ENCODE assay signal across 11 mouse cellular contexts in genomic region chr13:55484520-55485088, GRCm38 (mm10). TPM values are rescaled to one million over a fixed set of nuclear protein-coding genes. Genes with fewer than 3 reads are reported as not detected.
DNase-seq lines count a peak whose midpoint lies in the region; ATAC-seq and TF ChIP-seq lines count a peak whose summit lies in the region.
"Had no signal": no experiment of that assay in that cellular context is flagged by ENCODE, and none has a peak within 500 bp of the region (broad histone marks: within the 10 kb centered on the region; RNA-seq: fewer than 3 reads in every experiment).

No protein-coding gene starts in this region.

- no peak overlapping the region; the same call in 1 of the 2 replicates for H3K9ac ChIP-seq in heart, embryonic 13.5 days
- H3K9ac ChIP-seq in embryonic facial prominence, embryonic 12.5 days: peak overlapping the region; percentile 98
- peak overlapping the region; percentile 100 for H3K9ac ChIP-seq in hindbrain, embryonic 15.5 days

- ATAC-seq in heart, embryonic 13.5 days (ENCODE audit: extremely low read depth, insufficient number of reproducible peaks, low FRiP score, low TSS enrichment): no peak
- no peak for ATAC-seq in embryonic facial prominence, embryonic 12.5 days (ENCODE audit: insufficient number of reproducible peaks, insufficient read depth, low FRiP score, low TSS enrichment)
- ATAC-seq in hindbrain, embryonic 15.5 days (ENCODE audit: low FRiP score, low read depth): no peak

- H3K4me3 ChIP-seq in heart, embryonic 13.5 days: no peak overlapping the region
- H3K4me3 ChIP-seq in embryonic facial prominence, embryonic 12.5 days: peak overlapping the region; percentile 85
- peak overlapping the region; percentile 95 for H3K4me3 ChIP-seq in hindbrain, embryonic 15.5 days
- H3K4me3 ChIP-seq in myocyte: peak overlapping the region; percentile 67
- H3K4me3 ChIP-seq: megakaryocyte, embryonic 14.5 days had no signal

- no peaks in the 10 kb centered on the region for H3K9me3 ChIP-seq in heart, embryonic 13.5 days
- H3K9me3 ChIP-seq in embryonic facial prominence, embryonic 12.5 days: no peaks in the 10 kb centered on the region
- no peaks in the 10 kb centered on the region for H3K9me3 ChIP-seq in hindbrain, embryonic 15.5 days

- peaks cover 29% of the 10 kb centered on the region for H3K36me3 ChIP-seq in heart, embryonic 13.5 days
- peaks cover 46% of the 10 kb centered on the region for H3K36me3 ChIP-seq in embryonic facial prominence, embryonic 12.5 days
- H3K36me3 ChIP-seq in hindbrain, embryonic 15.5 days: peaks cover 29% of the 10 kb centered on the region
- peaks cover 4% of the 10 kb centered on the region for H3K36me3 ChIP-seq in myocyte (ENCODE audit: control insufficient read depth, insufficient read depth)

- peaks cover 92% of the 10 kb centered on the region for H3K27me3 ChIP-seq in heart, embryonic 13.5 days (replicated peaks)
- no peaks in the 10 kb centered on the region for H3K27me3 ChIP-seq in embryonic facial prominence, embryonic 12.5 days
- H3K27me3 ChIP-seq in hindbrain, embryonic 15.5 days: no peaks in the 10 kb centered on the region
- no peaks in the 10 kb centered on the region for H3K27me3 ChIP-seq in myocyte (ENCODE audit: control insufficient read depth, insufficient read depth, insufficient read length)

- H3ac ChIP-seq in myocyte (ENCODE audit: control insufficient read depth, insufficient read length): no peak overlapping the region

- intact Hi-C loops in heart, postnatal 14 days (cut with DNase I): no loop called here

- H3K4me2 ChIP-seq in heart, embryonic 13.5 days: peak overlapping the region; percentile 81
- peak overlapping the region; percentile 95 for H3K4me2 ChIP-seq in embryonic facial prominence, embryonic 12.5 days (replicated peaks)
- peak overlapping the region; percentile 79 for H3K4me2 ChIP-seq in hindbrain, embryonic 15.5 days
- peak overlapping the region; percentile 86 for H3K4me2 ChIP-seq in myocyte (ENCODE audit: low read depth)

- DNase-seq in heart, postnatal 14 days: no peak
- DNase-seq in frontal cortex, postnatal 25 days (ENCODE audit: low spot score in 2 of 2): no peak
- DNase-seq in cerebellum, postnatal 14 days: no peak
- DNase-seq in lung, postnatal 36 days: no peak
- DNase-seq: kidney, adult 18-20 months; left cerebral cortex, postnatal 4 days had no signal

- 47% methylated on average over 7 of the region's 7 CpGs for WGBS in heart, embryonic 13.5 days
- WGBS in embryonic facial prominence, embryonic 12.5 days: 16% methylated on average over 7 of the region's 7 CpGs
- WGBS in hindbrain, embryonic 15.5 days: 11% methylated on average over 7 of the region's 7 CpGs

- H3K79me2 ChIP-seq in myocyte (ENCODE audit: control insufficient read depth, insufficient read depth): peaks cover 30% of the 10 kb centered on the region

- H3K27ac ChIP-seq in heart, embryonic 13.5 days (replicated peaks): no peak overlapping the region
- H3K27ac ChIP-seq in embryonic facial prominence, embryonic 12.5 days: peak overlapping the region; percentile 63
- H3K27ac ChIP-seq in hindbrain, embryonic 15.5 days (replicated peaks): peak overlapping the region; percentile 99

- peaks cover 60% of the 10 kb centered on the region for H3K4me1 ChIP-seq in heart, embryonic 13.5 days
- peaks cover 43% of the 10 kb centered on the region for H3K4me1 ChIP-seq in embryonic facial prominence, embryonic 12.5 days
- peaks cover 52% of the 10 kb centered on the region for H3K4me1 ChIP-seq in hindbrain, embryonic 15.5 days (replicated peaks)

- no peak for TF ChIP-seq POLR2A in myocyte (IDR thresholded peaks at IDR 0.05; ENCODE audit: insufficient read length, low read depth)

TF ChIP-seq in myocyte, 11 proteins besides CTCF, POLR2A, EP300 and RAD21:
- no peak for TF ChIP-seq USF1 (IDR thresholded peaks at IDR 0.05; ENCODE audit: low read depth)
- no peak for TF ChIP-seq CEBPB (IDR thresholded peaks at IDR 0.05; ENCODE audit: insufficient read depth, poor library complexity, severe bottlenecking)
- TF ChIP-seq MAX (IDR thresholded peaks at IDR 0.05; ENCODE audit: low read depth): no peak
- TF ChIP-seq MYOG (IDR thresholded peaks at IDR 0.05; ENCODE audit: control insufficient read depth in 1 of 3, insufficient read depth in 1 of 3, insufficient read length in 2 of 3, low read depth in 2 of 3): peak; percentile 93 to 100 (median 99)
- TF ChIP-seq MYOD1 (IDR thresholded peaks at IDR 0.05; ENCODE audit: control insufficient read depth in 1 of 3, insufficient read length in 2 of 3, low read depth in 2 of 3): peak; percentile 42 to 99 (median 98)
- peak; percentile 98 for TF ChIP-seq TCF3 (IDR thresholded peaks at IDR 0.05; ENCODE audit: insufficient read length, low read depth)
- peak; percentile 97 for TF ChIP-seq TCF12 (IDR thresholded peaks at IDR 0.05; ENCODE audit: insufficient read depth, poor library complexity, severe bottlenecking)
- TF ChIP-seq REST (IDR thresholded peaks at IDR 0.05; ENCODE audit: insufficient read depth, insufficient read length): no peak
- TF ChIP-seq E2F4 (IDR thresholded peaks at IDR 0.05; ENCODE audit: insufficient read depth): no peak
- TF ChIP-seq SRF (IDR thresholded peaks at IDR 0.05; ENCODE audit: control insufficient read depth, insufficient read length, low read depth): peak; percentile 58
- TF ChIP-seq POLR2AphosphoS2 (IDR thresholded peaks at IDR 0.05; ENCODE audit: insufficient read length, low read depth): no peak

RNA-seq across cellular contexts. Expression of gene Dbn1, which starts 3.3 kb away (rescaled TPM):
- polyA plus RNA-seq in heart, embryonic 13.5 days (2015; fragmentation: Nextera tagmentation; extraction: Ambion mirVana): 83.8 and 84.9 TPM in 2 replicates
- total RNA-seq in heart, postnatal 14 days (2021): 10 to 100 TPM; 27.0 to 27.3 TPM
- polyA plus RNA-seq in embryonic facial prominence, embryonic 12.5 days (2016; fragmentation: Nextera tagmentation; extraction: Ambion mirVana): 383 and 387 TPM in 2 replicates
- polyA plus RNA-seq in hindbrain, embryonic 15.5 days (2015; fragmentation: Nextera tagmentation; extraction: Ambion mirVana): 498 and 572 TPM in 2 replicates
- polyA plus RNA-seq in myocyte (2012; fragmentation: generic; extraction: Trizol): 165 TPM

RNA-seq across cellular contexts. Expression of gene Prr7, which starts 20.5 kb away (rescaled TPM):
- polyA plus RNA-seq in heart, embryonic 13.5 days (2015; fragmentation: Nextera tagmentation; extraction: Ambion mirVana): not detected in 2 replicates
- 1 to 10 TPM in 1 of 2 experiments, under 1 TPM in 1; 0.81 to 1.6 TPM for total RNA-seq in heart, postnatal 14 days (2021)
- polyA plus RNA-seq in embryonic facial prominence, embryonic 12.5 days (2016; fragmentation: Nextera tagmentation; extraction: Ambion mirVana): 1.1 and 1.3 TPM in 2 replicates
- polyA plus RNA-seq in hindbrain, embryonic 15.5 days (2015; fragmentation: Nextera tagmentation; extraction: Ambion mirVana): 4.6 and 5.1 TPM in 2 replicates
- 5.1 TPM for polyA plus RNA-seq in myocyte (2012; fragmentation: generic; extraction: Trizol)

RNA-seq across cellular contexts. Expression of gene Pdlim7, which starts 28.9 kb away (rescaled TPM):
- polyA plus RNA-seq in heart, embryonic 13.5 days (2015; fragmentation: Nextera tagmentation; extraction: Ambion mirVana): 402 and 437 TPM in 2 replicates
- total RNA-seq in heart, postnatal 14 days (2021): 10 to 100 TPM; 52.3 to 56.6 TPM
- polyA plus RNA-seq in embryonic facial prominence, embryonic 12.5 days (2016; fragmentation: Nextera tagmentation; extraction: Ambion mirVana): 172 and 182 TPM in 2 replicates
- 158 and 171 TPM in 2 replicates for polyA plus RNA-seq in hindbrain, embryonic 15.5 days (2015; fragmentation: Nextera tagmentation; extraction: Ambion mirVana)
- polyA plus RNA-seq in myocyte (2012; fragmentation: generic; extraction: Trizol): 553 TPM

RNA-seq across cellular contexts. Expression of gene Grk6, which starts 39.7 kb away (rescaled TPM):
- polyA plus RNA-seq in heart, embryonic 13.5 days (2015; fragmentation: Nextera tagmentation; extraction: Ambion mirVana): 16.7 and 17.7 TPM in 2 replicates
- 10 to 100 TPM; 24.3 to 27.2 TPM for total RNA-seq in heart, postnatal 14 days (2021)
- 68.3 and 73.0 TPM in 2 replicates for polyA plus RNA-seq in embryonic facial prominence, embryonic 12.5 days (2016; fragmentation: Nextera tagmentation; extraction: Ambion mirVana)
- 38.2 and 40.7 TPM in 2 replicates for polyA plus RNA-seq in hindbrain, embryonic 15.5 days (2015; fragmentation: Nextera tagmentation; extraction: Ambion mirVana)
- polyA plus RNA-seq in myocyte (2012; fragmentation: generic; extraction: Trizol): 29.1 TPM

RNA-seq across cellular contexts. Expression of gene Dok3, which starts 44.5 kb away (rescaled TPM):
- polyA plus RNA-seq in heart, embryonic 13.5 days (2015; fragmentation: Nextera tagmentation; extraction: Ambion mirVana): 1.1 and 1.2 TPM in 2 replicates
- 1 to 10 TPM; 1.9 to 2.3 TPM for total RNA-seq in heart, postnatal 14 days (2021)
- 2.5 and 3.0 TPM in 2 replicates for polyA plus RNA-seq in embryonic facial prominence, embryonic 12.5 days (2016; fragmentation: Nextera tagmentation; extraction: Ambion mirVana)
- polyA plus RNA-seq in hindbrain, embryonic 15.5 days (2015; fragmentation: Nextera tagmentation; extraction: Ambion mirVana): 5.2 and 5.3 TPM in 2 replicates
- 1.00 TPM for polyA plus RNA-seq in myocyte (2012; fragmentation: generic; extraction: Trizol)
